Comparison of ENCODE assay signal across 15 mouse cellular contexts in genomic region chr7:99020353-99020752, GRCm38 (mm10).
DNase-seq lines count a peak whose midpoint lies in the region; ATAC-seq lines count a peak whose summit lies in the region.
"Had no signal": no experiment of that assay in that cellular context is flagged by ENCODE, and none has a peak within 500 bp of the region (broad histone marks: within the 10 kb centered on the region; RNA-seq: fewer than 3 reads in every experiment).

No protein-coding gene starts in this region.

- WGBS in forebrain, embryonic 13.5 days: 69% methylated on average over 4 of the region's 4 CpGs

- H3K9ac ChIP-seq in forebrain, embryonic 13.5 days: no peak overlapping the region
- H3K9ac ChIP-seq: forebrain, embryonic 15.5 days; hindbrain, embryonic 13.5 days; limb, embryonic 13.5 days had no signal

- no peaks in the 10 kb centered on the region for H3K36me3 ChIP-seq in forebrain, embryonic 13.5 days (ENCODE audit: poor library complexity, severe bottlenecking)
- H3K36me3 ChIP-seq: forebrain, embryonic 15.5 days; hindbrain, embryonic 13.5 days; limb, embryonic 13.5 days had no signal

- DNase-seq in embryo, embryonic 10 days (ENCODE audit: low spot score): peak; percentile 31
- no peak for DNase-seq in embryo, embryonic 11 days
- peak; percentile 74 for DNase-seq in MN1 (ENCODE audit: low spot score)
- peak; percentile 97 for DNase-seq in heart, adult 11 months
- peak; percentile 51 to 52 for DNase-seq in heart, postnatal 14 days
- DNase-seq: kidney, postnatal 25 days; right cerebral cortex, adult 18-20 months had no signal

- intact Hi-C loops in heart, postnatal 14 days (cut with DNase I): no loop called here

- no peaks in the 10 kb centered on the region for H3K9me3 ChIP-seq in forebrain, embryonic 13.5 days (replicated peaks)
- H3K9me3 ChIP-seq: forebrain, embryonic 15.5 days; hindbrain, embryonic 13.5 days; limb, embryonic 13.5 days had no signal

- no peaks in the 10 kb centered on the region for H3K27me3 ChIP-seq in forebrain, embryonic 13.5 days
- H3K27me3 ChIP-seq: forebrain, embryonic 15.5 days; hindbrain, embryonic 13.5 days; limb, embryonic 13.5 days; Patski had no signal

- H3K4me1 ChIP-seq in forebrain, embryonic 13.5 days: no peaks in the 10 kb centered on the region

- H3K4me3 ChIP-seq in forebrain, embryonic 13.5 days: no peak overlapping the region
- H3K4me3 ChIP-seq: forebrain, embryonic 15.5 days; hindbrain, embryonic 13.5 days; limb, embryonic 13.5 days; myocyte had no signal

- no peak for ATAC-seq in inflammation-experienced regulatory T-cells, adult 6 months
- no peak for ATAC-seq in forebrain, embryonic 13.5 days
- ATAC-seq in monocyte, adult 5-6 weeks (replicated peaks; ENCODE audit: insufficient number of reproducible peaks, low FRiP score, low TSS enrichment, poor library complexity, severe bottlenecking): no peak
- ATAC-seq: forebrain, embryonic 15.5 days; Patski had no signal

- H3K4me2 ChIP-seq in forebrain, embryonic 13.5 days: no peak overlapping the region
- H3K4me2 ChIP-seq: forebrain, embryonic 15.5 days; hindbrain, embryonic 13.5 days; limb, embryonic 13.5 days had no signal

- no peak overlapping the region for H3K27ac ChIP-seq in forebrain, embryonic 13.5 days
- H3K27ac ChIP-seq: forebrain, embryonic 15.5 days; hindbrain, embryonic 13.5 days; limb, embryonic 13.5 days had no signal
